Mouse (Mus musculus) heart, embryonic 10.5 days (tissue): ENCODE measurements around the gene Nupr1. TPM values are rescaled to one million over a fixed set of nuclear protein-coding genes. Genes with fewer than 3 reads are reported as not detected.

ENCODE experiments used
- DNase-seq: peaks from one replicate; pipeline ENCODE4 v3.0.0-alpha.2; 2017; ENCODE audit warnings: low spot score
- H3K27ac ChIP-seq: fragments of 300-500 bp; sonication (generic); 2 replicates; pipeline ENCODE4 v1.5.1; 2016; ENCODE audit warnings: mild to moderate bottlenecking
- H3K27me3 ChIP-seq: fragments of 300-500 bp; sonication (generic); 2 replicates; pipeline ENCODE4 v1.6.1; 2016; ENCODE audit warnings: mild to moderate bottlenecking; ENCODE audit not compliant: poor library complexity, insufficient read depth, severe bottlenecking
- H3K36me3 ChIP-seq: fragments of 300-500 bp; sonication (generic); 2 replicates; pipeline ENCODE4 v1.6.1; 2016; ENCODE audit warnings: mild to moderate bottlenecking, moderate library complexity
- H3K4me1 ChIP-seq: fragments of 300-500 bp; sonication (generic); 2 replicates; pipeline ENCODE4 v1.6.1; 2016; ENCODE audit warnings: mild to moderate bottlenecking
- H3K4me3 ChIP-seq: fragments of 300-500 bp; sonication (generic); 2 replicates; pipeline ENCODE4 v1.5.1; 2016; ENCODE audit warnings: mild to moderate bottlenecking, moderate library complexity
- H3K9me3 ChIP-seq: fragments of 300-500 bp; sonication (generic); 2 replicates; pipeline ENCODE4 v1.6.1; 2016; ENCODE audit warnings: mild to moderate bottlenecking, moderate library complexity
- WGBS: fragments of 180-500 bp; shearing (Covaris S2); methylation state at CpG from one replicate; pipeline ENCODE4 v1.1.7; 2016; 5-methylcytosine and 5-hydroxymethylcytosine counted together
- polyA plus RNA-seq: library from polyadenylated mRNA; unstranded; fragments of >200 nt; fragmentation: Nextera tagmentation; extraction: Ambion mirVana; gene quantifications from 2 replicates; pipeline ENCODE4 v1.2.1, GENCODE M21; 2016

The Nupr1 gene
- polyA plus RNA-seq, 1 experiment from 2014 or later = 1.2 TPM

- no peaks in the 10 kb centered on the region for H3K36me3 ChIP-seq
Observed at GRCm38 (mm10) chr7:126635375-126635774, 4.7 kb upstream of the Nupr1 start.

GRCm38 (mm10) chr7:126632478-126632877, 1.8 kb upstream of the Nupr1 start:
- Histone ChIP-seq H3K36me3 (no peaks in the 10 kb centered on the region), H3K9me3 (no peaks in the 10 kb centered on the region), H3K27me3 (peaks cover 7% of the 10 kb centered on the region; the same call in 1 of the 2 replicates), H3K4me3 (no peak overlapping the region), H3K4me1 (0 out of 2 replicates have a peak, but pooled peaks cover 3% of the 10 kb centered on the region), H3K27ac (no peak overlapping the region)
- no peak for DNase-seq
- WGBS = 64% methylated on average over 2 of the region's 2 CpGs

More at GRCm38 (mm10) chr7:126635375-126635774, 4.7 kb upstream of the Nupr1 start:
- Histone ChIP-seq H3K9me3 (no peaks in the 10 kb centered on the region), H3K4me3 (no peak overlapping the region), H3K27me3 (peaks cover 7% of the 10 kb centered on the region; the same call in 1 of the 2 replicates), H3K27ac (no peak overlapping the region), H3K4me1 (no peaks in the 10 kb centered on the region)
- no peak for DNase-seq

- Histone ChIP-seq H3K36me3 (no peaks in the 10 kb centered on the region), H3K4me3 (no peak overlapping the region), H3K4me1 (peaks cover 8% of the 10 kb centered on the region; the same call in 1 of the 2 replicates), H3K9me3 (no peaks in the 10 kb centered on the region), H3K27ac (no peak overlapping the region), H3K27me3 (peaks cover 9% of the 10 kb centered on the region; the same call in 1 of the 2 replicates)
- DNase-seq = no peak
- 71% methylated on average over 3 of the region's 3 CpGs for WGBS
Observed at GRCm38 (mm10) chr7:126629915-126630314, 746 bp downstream of the Nupr1 start.

GRCm38 (mm10) chr7:126628111-126628510, 2.5 kb downstream of the Nupr1 start:
- WGBS = 66% methylated on average over 6 of the region's 6 CpGs
- Histone ChIP-seq H3K4me3 (no peak overlapping the region), H3K27ac (peak overlapping the region; percentile 30; the same call in 1 of the 2 replicates), H3K27me3 (0 out of 2 replicates have a peak, but pooled peaks cover 7% of the 10 kb centered on the region), H3K9me3 (no peaks in the 10 kb centered on the region), H3K36me3 (no peaks in the 10 kb centered on the region), H3K4me1 (peaks cover 8% of the 10 kb centered on the region; the same call in 1 of the 2 replicates)
- no peak for DNase-seq

- Histone ChIP-seq H3K4me3 (no peak overlapping the region), H3K27me3 (0 out of 2 replicates have a peak, but pooled peaks cover 7% of the 10 kb centered on the region), H3K4me1 (peaks cover 8% of the 10 kb centered on the region; the same call in 1 of the 2 replicates), H3K36me3 (no peaks in the 10 kb centered on the region), H3K9me3 (no peaks in the 10 kb centered on the region), H3K27ac (no peak overlapping the region)
- 80% methylated on average over 3 of the region's 3 CpGs for WGBS
- DNase-seq = no peak
Observed at GRCm38 (mm10) chr7:126625807-126626600, 4.7 kb downstream of the Nupr1 start.

GRCm38 (mm10) chr7:126625369-126625768, 5.3 kb downstream of the Nupr1 start:
- H3K4me1 ChIP-seq = peaks cover 8% of the 10 kb centered on the region; the same call in 1 of the 2 replicates
- H3K27ac ChIP-seq = no peak overlapping the region; the same call in 1 of the 2 replicates
- H3K27me3 ChIP-seq = 0 out of 2 replicates have a peak, but pooled peaks cover 7% of the 10 kb centered on the region
- no peak overlapping the region for H3K4me3 ChIP-seq
- H3K9me3 ChIP-seq = no peaks in the 10 kb centered on the region
- no peak for DNase-seq
- H3K36me3 ChIP-seq = no peaks in the 10 kb centered on the region
- 50% methylated on average over 6 of the region's 6 CpGs for WGBS

DNA sequence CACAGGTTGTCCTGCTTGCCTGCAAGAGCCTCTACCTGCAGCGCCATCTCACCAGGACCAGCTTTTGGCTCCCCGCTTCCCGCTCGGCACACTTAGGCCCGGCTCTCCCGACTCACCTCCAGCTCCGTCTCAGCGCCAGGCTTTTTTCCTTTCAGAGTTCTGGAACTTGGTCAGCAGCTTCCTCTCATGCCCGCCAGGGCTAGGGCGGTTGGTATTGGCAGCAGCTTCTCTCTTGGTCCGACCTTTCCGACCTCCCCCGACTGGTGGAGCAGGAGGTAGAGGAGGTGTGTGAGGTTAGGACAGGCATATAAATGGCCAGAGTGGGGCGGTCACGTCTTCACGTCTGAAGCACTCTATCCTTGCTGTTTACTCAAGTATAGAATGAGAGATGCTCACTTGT, 5.9 kb downstream of the Nupr1 start:
- Histone ChIP-seq H3K27ac (no peak overlapping the region), H3K9me3 (no peaks in the 10 kb centered on the region), H3K4me1 (peaks cover 8% of the 10 kb centered on the region; the same call in 1 of the 2 replicates), H3K27me3 (0 out of 2 replicates have a peak, but pooled peaks cover 7% of the 10 kb centered on the region), H3K4me3 (no peak overlapping the region), H3K36me3 (no peaks in the 10 kb centered on the region)
- WGBS = 52% methylated on average over 16 of the region's 16 CpGs
- no peak for DNase-seq

GRCm38 (mm10) chr7:126623381-126623780, 7.3 kb downstream of the Nupr1 start:
- Histone ChIP-seq H3K27me3 (0 out of 2 replicates have a peak, but pooled peaks cover 7% of the 10 kb centered on the region), H3K4me1 (peaks cover 8% of the 10 kb centered on the region; the same call in 1 of the 2 replicates), H3K9me3 (no peaks in the 10 kb centered on the region), H3K36me3 (no peaks in the 10 kb centered on the region), H3K4me3 (no peak overlapping the region), H3K27ac (no peak overlapping the region)
- WGBS = 67% methylated on average over 1 of the region's 1 CpGs
- no peak for DNase-seq

GRCm38 (mm10) chr7:126621452-126622359, 9.0 kb downstream of the Nupr1 start:
- no peak for DNase-seq
- Histone ChIP-seq H3K27ac (no peak overlapping the region), H3K4me3 (no peak overlapping the region), H3K27me3 (0 out of 2 replicates have a peak, but pooled peaks cover 7% of the 10 kb centered on the region), H3K4me1 (peaks cover 5% of the 10 kb centered on the region; the same call in 1 of the 2 replicates), H3K9me3 (no peaks in the 10 kb centered on the region), H3K36me3 (no peaks in the 10 kb centered on the region)
- 74% methylated on average over 9 of the region's 9 CpGs for WGBS

DNA sequence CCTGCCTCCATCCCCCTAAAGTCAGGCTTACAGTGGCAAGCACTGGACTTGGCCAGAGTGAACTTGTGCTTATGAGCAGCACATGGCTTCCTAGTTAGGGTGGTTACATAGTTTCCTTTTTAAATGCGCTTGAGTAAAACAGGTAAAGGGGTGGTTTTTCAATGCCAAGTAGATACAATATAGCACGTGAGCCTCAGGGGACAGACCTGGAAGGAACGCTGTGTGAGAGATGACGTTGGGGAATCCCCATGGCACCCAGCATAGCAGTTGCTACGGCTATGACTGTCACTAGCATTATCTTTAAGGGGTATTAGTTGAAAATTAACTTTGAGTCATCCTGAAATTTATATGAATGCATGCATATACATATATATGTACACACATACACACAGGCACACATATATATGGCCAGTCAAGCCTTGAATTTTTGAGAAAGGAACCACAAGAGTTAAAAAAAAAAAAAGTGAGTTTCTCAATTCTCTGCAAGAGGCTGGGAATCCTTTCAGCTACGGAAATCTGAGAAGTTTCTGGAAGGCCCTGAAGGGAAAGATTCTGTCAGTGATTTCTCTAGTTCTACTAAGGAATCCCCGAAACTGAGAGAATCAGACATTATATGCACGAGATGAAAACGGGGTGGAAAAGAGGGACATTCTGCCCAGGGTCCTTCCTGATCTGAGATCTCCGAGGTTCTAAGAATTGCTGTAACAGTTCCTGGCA, 10.9 kb downstream of the Nupr1 start:
- H3K9me3 ChIP-seq = no peaks in the 10 kb centered on the region
- no peaks in the 10 kb centered on the region for H3K4me1 ChIP-seq
- no peak for DNase-seq
- 82% methylated on average over 10 of the region's 10 CpGs for WGBS
- no peak overlapping the region for H3K4me3 ChIP-seq
- no peak overlapping the region for H3K27ac ChIP-seq
- 0 out of 2 replicates have a peak, but pooled peaks cover 2% of the 10 kb centered on the region for H3K27me3 ChIP-seq
- H3K36me3 ChIP-seq = no peaks in the 10 kb centered on the region

- Histone ChIP-seq H3K27ac (no peak overlapping the region), H3K4me3 (no peak overlapping the region), H3K36me3 (no peaks in the 10 kb centered on the region), H3K27me3 (no peaks in the 10 kb centered on the region), H3K9me3 (no peaks in the 10 kb centered on the region), H3K4me1 (no peaks in the 10 kb centered on the region)
- WGBS = 65% methylated on average over 3 of the region's 3 CpGs
- DNase-seq = no peak
Observed at GRCm38 (mm10) chr7:126616707-126617106, 14.0 kb downstream of the Nupr1 start.

GRCm38 (mm10) chr7:126612736-126613135, 17.9 kb downstream of the Nupr1 start:
- no peak overlapping the region for H3K4me3 ChIP-seq
- H3K4me1 ChIP-seq = no peaks in the 10 kb centered on the region
- DNase-seq = no peak
- H3K27ac ChIP-seq = no peak overlapping the region
- H3K36me3 ChIP-seq = no peaks in the 10 kb centered on the region
- no peaks in the 10 kb centered on the region for H3K9me3 ChIP-seq
- H3K27me3 ChIP-seq = no peaks in the 10 kb centered on the region
- WGBS = 66% methylated on average over 3 of the region's 3 CpGs
